Mouse (Mus musculus) ES-Bruce4 (cell line): ENCODE data around the gene Olfr259.

Experiments used
- CTCF ChIP-seq: IDR thresholded peaks from one replicate; pipeline ENCODE4 v1.8.1; 2011; ENCODE audit warnings: low read depth, low read length
- POLR2A ChIP-seq: IDR thresholded peaks from one replicate; pipeline ENCODE4 v1.8.1; 2011; ENCODE audit warnings: low read length; ENCODE audit not compliant: insufficient read depth

DNA sequence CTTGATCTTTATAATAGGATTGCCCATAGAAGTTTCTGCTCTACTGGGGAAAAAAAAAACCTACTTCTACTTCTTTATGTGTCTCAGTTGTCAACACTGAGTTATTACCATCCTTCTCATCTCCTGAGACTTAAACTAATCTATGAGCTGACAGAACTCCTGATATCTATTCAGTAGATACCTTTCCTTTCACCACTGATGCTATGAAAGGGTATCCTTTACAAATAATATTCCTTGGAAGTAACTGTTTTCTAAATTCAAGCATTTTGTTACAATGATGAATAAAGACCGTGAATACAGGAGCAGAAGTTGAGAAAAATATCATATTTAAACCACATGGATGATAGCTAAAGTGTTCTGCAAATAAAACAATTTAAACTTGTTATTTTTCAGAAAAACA, 25.8 kb upstream of the Olfr259 start, which contains the start of gene Olfr1110:
- TF ChIP-seq POLR2A (no peak), CTCF (no peak)
